Mouse (Mus musculus) kidney, postnatal 14 days (tissue): Measurements from ENCODE around the gene Gm20388.
"Not testable (repeated sequence)": the region's sequence is repeated elsewhere in the genome, so short reads cannot be mapped to it uniquely, and the experiment has no call there.

Experiments used
- DNase-seq: peaks from one replicate; pipeline ENCODE4 v3.0.0; 2022; ENCODE audit warnings: mixed read lengths

Gene Gm20388

GRCm38 (mm10) chr8:121653340-121654019 lies 1742.8 kb downstream of the Gm20388 start:
- DNase-seq: no peak

- DNase-seq: no peak
These were observed 1743.5 kb downstream of the Gm20388 start for GRCm38 (mm10) chr8:121654131-121654530.

DNA sequence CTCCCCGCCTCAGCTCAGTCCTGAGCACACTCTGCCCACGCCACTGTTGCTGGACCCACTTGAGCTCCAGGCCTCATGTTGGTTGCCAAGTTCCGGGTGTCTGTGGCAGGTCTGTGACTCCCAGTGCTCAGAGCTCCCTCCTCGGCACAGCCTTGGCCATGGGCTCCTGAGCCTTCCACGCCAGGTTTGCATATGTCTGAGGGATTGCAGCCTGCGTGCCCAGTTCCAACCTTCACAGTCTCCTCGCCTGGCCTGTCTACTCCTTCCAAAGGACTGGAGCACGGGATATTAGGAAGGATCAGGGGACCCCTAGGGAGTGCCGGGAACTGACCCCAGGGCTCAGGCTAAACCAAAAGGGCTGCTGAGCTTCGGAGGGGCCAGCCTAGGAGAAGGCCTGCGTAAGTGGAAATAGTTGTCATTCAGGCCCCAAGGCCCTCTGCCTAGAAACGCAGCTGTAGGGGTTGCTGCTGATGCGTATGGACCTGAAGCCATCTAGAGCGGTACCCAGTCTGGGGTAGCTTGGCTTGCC lies 1744.4 kb downstream of the Gm20388 start:
- DNase-seq: no peak

- peak; percentile 45 for DNase-seq
These were observed 1750.0 kb downstream of the Gm20388 start for GRCm38 (mm10) chr8:121660602-121661001.

- peak; percentile 62 for DNase-seq
These were observed 1751.2 kb downstream of the Gm20388 start for GRCm38 (mm10) chr8:121661631-121662357.

DNA sequence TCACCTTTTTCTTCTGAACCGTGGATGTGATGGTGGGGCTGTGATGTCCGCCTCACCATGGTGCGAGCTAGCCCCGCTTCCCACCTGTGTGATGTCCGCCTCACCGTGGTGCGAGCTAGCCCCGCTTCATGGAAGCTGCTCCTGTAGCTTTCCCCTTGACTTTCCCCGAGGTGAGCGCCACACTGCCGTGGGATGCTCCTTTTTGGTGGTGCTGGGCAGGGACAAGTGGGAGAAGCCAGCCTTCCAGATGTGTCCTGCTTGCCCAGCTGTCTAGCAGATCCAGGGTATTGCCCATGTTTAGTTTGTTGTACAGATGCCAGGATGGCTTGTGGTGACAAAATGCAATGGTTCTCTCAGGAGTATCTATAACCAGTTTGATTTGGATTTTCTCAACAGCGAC lies 1752.5 kb downstream of the Gm20388 start:
- no peak for DNase-seq

GRCm38 (mm10) chr8:121665329-121665728 lies 1754.7 kb downstream of the Gm20388 start:
- peak; percentile 89 for DNase-seq

DNA sequence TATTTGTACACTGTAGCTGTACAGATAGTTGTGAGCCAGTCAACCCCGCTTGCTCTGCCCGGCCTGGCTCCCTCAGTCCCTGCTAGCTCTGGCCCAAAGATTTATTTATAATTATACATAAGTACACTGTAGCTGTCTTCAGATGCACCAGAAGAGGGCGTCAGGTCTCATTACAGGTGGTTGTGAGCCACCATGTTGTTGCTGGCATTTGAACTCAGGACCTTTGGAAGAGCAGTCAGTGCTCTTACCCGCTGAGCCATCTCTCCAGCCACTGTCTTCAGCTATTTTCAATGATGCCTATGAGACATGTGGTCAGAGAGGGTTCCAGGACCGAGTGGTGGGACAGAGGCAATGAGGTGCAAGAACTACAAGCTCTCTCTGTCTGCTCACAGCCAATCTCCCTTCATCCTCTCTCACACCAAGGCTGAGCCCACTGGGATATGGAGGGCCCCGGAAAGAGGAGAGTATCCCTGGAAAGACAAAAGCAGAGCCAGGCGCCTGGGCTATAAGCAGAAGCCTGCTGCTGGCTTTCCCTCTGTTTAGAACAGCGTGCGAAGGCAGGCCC lies 1757.4 kb downstream of the Gm20388 start:
- DNase-seq: not testable (repeated sequence)

DNA sequence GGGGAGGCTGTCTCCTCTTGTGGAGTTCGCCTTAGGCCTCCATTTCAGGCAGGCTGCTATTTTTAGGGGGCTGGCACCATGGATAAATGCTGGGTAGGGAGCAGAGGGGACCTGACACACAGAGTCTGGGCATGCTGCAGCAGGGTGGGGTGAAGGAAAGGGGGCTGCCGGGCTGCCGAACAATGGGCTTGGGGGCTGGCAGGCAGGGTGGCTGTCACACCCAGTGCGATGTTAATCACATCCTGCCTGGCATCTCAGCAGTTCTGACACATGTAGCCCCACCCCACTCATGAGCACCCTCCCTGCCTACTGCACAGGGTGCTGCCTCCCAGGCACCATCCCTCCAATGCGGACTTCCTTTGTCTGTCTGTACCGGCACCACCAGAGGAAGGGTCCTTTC lies 1757.9 kb downstream of the Gm20388 start:
- peak; percentile 38 for DNase-seq

DNA sequence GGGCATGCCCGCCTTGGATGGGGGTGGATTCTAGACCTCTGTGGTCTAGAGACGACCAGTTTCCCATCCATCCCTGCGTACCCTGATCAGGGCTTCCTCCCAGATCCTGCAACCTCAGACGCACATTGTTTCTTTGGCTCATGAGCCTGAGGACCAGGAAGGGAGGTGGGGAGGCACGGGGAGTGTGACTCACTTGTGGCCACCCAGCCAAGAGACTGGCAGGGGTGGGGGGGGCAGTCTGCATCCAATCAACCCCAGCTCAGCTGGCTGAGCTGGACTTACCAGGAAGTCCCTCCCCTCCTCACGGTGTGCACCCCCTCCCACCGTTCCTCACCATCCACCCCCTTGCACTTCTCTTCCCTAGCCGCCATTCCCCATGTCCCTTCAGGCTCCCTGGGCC lies 1758.6 kb downstream of the Gm20388 start:
- peak; percentile 41 for DNase-seq

GRCm38 (mm10) chr8:121673153-121673552 lies 1762.5 kb downstream of the Gm20388 start:
- DNase-seq: no peak

- DNase-seq: peak; percentile 43
These were observed 1763.3 kb downstream of the Gm20388 start for GRCm38 (mm10) chr8:121673917-121674316.

GRCm38 (mm10) chr8:121674524-121674923 lies 1763.9 kb downstream of the Gm20388 start:
- peak; percentile 41 for DNase-seq

- no peak for DNase-seq
These were observed 1764.5 kb downstream of the Gm20388 start for GRCm38 (mm10) chr8:121675161-121675560.

GRCm38 (mm10) chr8:121675701-121676100 lies 1765.1 kb downstream of the Gm20388 start:
- peak; percentile 59 for DNase-seq

DNA sequence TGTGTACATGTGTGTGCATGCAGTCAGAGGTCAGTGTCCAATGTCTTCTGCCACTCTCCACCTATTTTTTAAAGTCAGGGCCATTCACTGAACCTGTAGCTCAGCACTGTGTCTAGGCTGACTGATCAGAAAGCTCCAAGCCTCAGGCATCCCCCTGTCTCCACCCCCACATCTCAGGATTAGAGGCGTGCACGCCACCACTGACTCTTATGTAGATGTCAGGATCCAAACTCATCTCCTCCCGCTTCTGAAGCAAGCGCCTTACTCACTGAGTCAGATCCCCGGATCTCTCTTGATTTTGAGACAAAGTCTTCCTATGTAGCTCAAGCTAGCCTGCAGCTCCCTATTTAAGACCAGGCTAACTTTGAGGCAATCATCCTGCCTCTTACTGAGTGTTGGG lies 1768.1 kb downstream of the Gm20388 start:
- no peak for DNase-seq

GRCm38 (mm10) chr8:121680896-121681295 lies 1770.3 kb downstream of the Gm20388 start:
- no peak for DNase-seq

- no peak for DNase-seq
These were observed 1770.8 kb downstream of the Gm20388 start for GRCm38 (mm10) chr8:121681457-121681856.

DNA sequence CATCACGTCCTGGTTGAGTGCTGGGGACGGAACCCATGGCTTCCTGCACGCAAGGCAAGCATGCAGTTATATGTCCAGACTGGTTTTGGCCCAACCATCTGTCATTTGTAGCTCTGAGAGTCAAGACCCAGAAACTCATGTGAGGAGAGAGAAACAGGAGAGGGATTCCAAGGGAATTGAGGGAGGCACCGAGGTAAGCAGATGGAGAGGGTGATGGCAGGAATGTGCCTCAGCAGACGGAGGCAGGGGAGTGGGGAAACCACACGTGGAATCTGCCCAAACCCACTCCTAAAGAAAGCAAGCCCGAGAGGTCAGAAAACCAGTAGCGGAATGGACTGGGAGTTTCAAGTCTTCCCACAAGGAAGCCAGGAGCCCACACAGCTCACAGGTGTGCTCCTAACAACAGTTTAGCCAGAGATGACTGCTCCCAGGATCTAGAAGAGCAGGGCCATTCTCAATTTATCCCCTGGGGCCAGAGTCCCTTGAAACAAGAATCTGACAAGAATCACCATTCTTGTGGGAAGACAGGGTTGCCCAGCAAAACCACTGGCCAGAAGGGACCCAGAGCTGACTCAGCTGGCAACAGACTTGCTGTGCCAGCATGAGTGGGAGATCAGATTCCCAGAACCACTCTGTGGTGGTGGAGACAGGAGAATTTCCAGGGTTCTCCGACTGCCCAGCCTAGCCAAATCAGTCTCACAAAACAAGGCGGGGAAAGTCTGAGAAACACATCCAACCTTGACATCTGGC lies 1772.6 kb downstream of the Gm20388 start:
- DNase-seq: no peak

GRCm38 (mm10) chr8:121685419-121685818 lies 1774.8 kb downstream of the Gm20388 start:
- DNase-seq: peak; percentile 79

GRCm38 (mm10) chr8:121687455-121688161 lies 1777.0 kb downstream of the Gm20388 start:
- peak; percentile 22 for DNase-seq

GRCm38 (mm10) chr8:121688496-121688895 lies 1777.9 kb downstream of the Gm20388 start:
- DNase-seq: no peak
